Mouse (Mus musculus) brown adipose tissue, adult 24 weeks (tissue): ENCODE results near the gene Dus2. TPM values are rescaled to one million over a fixed set of nuclear protein-coding genes. Genes with fewer than 3 reads are reported as not detected.

Experiments
- H3K27ac ChIP-seq: fragments of 200-500 bp; replicated peaks from 2 replicates; pipeline ENCODE4 v1.5.1; 2012; ENCODE audit warnings: low read depth, mild to moderate bottlenecking, low read length
- H3K4me1 ChIP-seq: fragments of 200-500 bp; 2 replicates; pipeline ENCODE4 v1.6.1; 2012; ENCODE audit warnings: low read length, mixed read lengths; ENCODE audit not compliant: control insufficient read depth, insufficient read depth, insufficient read length
- H3K4me3 ChIP-seq: fragments of 200-500 bp; 2 replicates; pipeline ENCODE4 v1.5.1; 2012; ENCODE audit warnings: low read depth, mild to moderate bottlenecking, low read length, moderate library complexity; ENCODE audit not compliant: insufficient read depth
- polyA plus RNA-seq: library from polyadenylated mRNA; stranded (reverse); fragments of >200 nt; gene quantifications from 2 replicates; pipeline ENCODE4 v1.2.4, GENCODE M21; 2012; ENCODE audit not compliant: missing spikeins, insufficient read depth, insufficient read length

The Dus2 gene
- 11.8 and 12.8 TPM in 2 replicates for polyA plus RNA-seq

GRCm38 (mm10) chr8:105990856-105991387 lies at the start of gene Dus2:
Gene Dus2, plus strand, starts transcription at chr8:105991337.
- Histone ChIP-seq H3K4me1 (no peaks in the 10 kb centered on the region; the same call in 1 of the 2 replicates), H3K27ac (no peak within 1 kb of the TSS), H3K4me3 (no peak within 1 kb of the TSS)

GRCm38 (mm10) chr8:105942026-105942425 lies 49.1 kb upstream of the Dus2 start:
- no peaks in the 10 kb centered on the region for H3K4me1 ChIP-seq
- no peak overlapping the region for H3K4me3 ChIP-seq
- no peak overlapping the region for H3K27ac ChIP-seq

- Histone ChIP-seq H3K27ac (no peak overlapping the region), H3K4me3 (no peak overlapping the region), H3K4me1 (no peaks in the 10 kb centered on the region)
These were observed 48.6 kb upstream of the Dus2 start for GRCm38 (mm10) chr8:105942542-105942941.

- Histone ChIP-seq H3K4me1 (no peaks in the 10 kb centered on the region), H3K27ac (no peak within 1 kb of the TSS), H3K4me3 (no peak within 1 kb of the TSS)
These were observed 47.8 kb upstream of the Dus2 start, which contains the start of gene Lcat for GRCm38 (mm10) chr8:105943321-105943739. Gene Lcat, minus strand, starts transcription at chr8:105943382.

GRCm38 (mm10) chr8:105949350-105949749 lies 41.8 kb upstream of the Dus2 start:
- Histone ChIP-seq H3K4me1 (no peaks in the 10 kb centered on the region), H3K27ac (no peak overlapping the region), H3K4me3 (no peak overlapping the region)

- Histone ChIP-seq H3K4me1 (no peaks in the 10 kb centered on the region), H3K4me3 (no peak overlapping the region), H3K27ac (no peak overlapping the region)
These were observed 40.0 kb upstream of the Dus2 start for GRCm38 (mm10) chr8:105951057-105951659.

GRCm38 (mm10) chr8:105956556-105956955 lies 34.6 kb upstream of the Dus2 start:
- H3K27ac ChIP-seq = no peak overlapping the region
- H3K4me3 ChIP-seq = no peak overlapping the region
- peaks cover 13% of the 10 kb centered on the region; the same call in 1 of the 2 replicates for H3K4me1 ChIP-seq

- Histone ChIP-seq H3K4me3 (no peak overlapping the region), H3K27ac (no peak overlapping the region), H3K4me1 (peaks cover 13% of the 10 kb centered on the region; the same call in 1 of the 2 replicates)
These were observed 33.3 kb upstream of the Dus2 start for GRCm38 (mm10) chr8:105957813-105958212.

- Histone ChIP-seq H3K27ac (no peak overlapping the region), H3K4me3 (no peak overlapping the region), H3K4me1 (peaks cover 13% of the 10 kb centered on the region; the same call in 1 of the 2 replicates)
These were observed 31.8 kb upstream of the Dus2 start for GRCm38 (mm10) chr8:105959350-105959749.

GRCm38 (mm10) chr8:105961101-105961500 lies 30.0 kb upstream of the Dus2 start:
- Histone ChIP-seq H3K4me1 (peaks cover 13% of the 10 kb centered on the region; the same call in 1 of the 2 replicates), H3K27ac (no peak overlapping the region), H3K4me3 (no peak overlapping the region)

- Histone ChIP-seq H3K4me1 (peaks cover 14% of the 10 kb centered on the region; the same call in 1 of the 2 replicates), H3K4me3 (no peak overlapping the region), H3K27ac (no peak overlapping the region)
These were observed 29.6 kb upstream of the Dus2 start for GRCm38 (mm10) chr8:105961536-105961935.

- H3K27ac ChIP-seq = no peak overlapping the region
- peak overlapping the region; percentile 96 for H3K4me3 ChIP-seq
- H3K4me1 ChIP-seq = peaks cover 7% of the 10 kb centered on the region; the same call in 1 of the 2 replicates
These were observed 26.5 kb upstream of the Dus2 start for GRCm38 (mm10) chr8:105964506-105965265.

GRCm38 (mm10) chr8:105965266-105965904 lies 25.8 kb upstream of the Dus2 start:
- peaks cover 5% of the 10 kb centered on the region; the same call in 1 of the 2 replicates for H3K4me1 ChIP-seq
- peak overlapping the region; percentile 89 for H3K27ac ChIP-seq
- peak overlapping the region; percentile 96 for H3K4me3 ChIP-seq

GRCm38 (mm10) chr8:105965905-105966341 lies 25.2 kb upstream of the Dus2 start, which contains the start of gene Slc12a4:
Gene Slc12a4, minus strand, starts transcription at chr8:105966097.
- Histone ChIP-seq H3K4me1 (peaks cover 5% of the 10 kb centered on the region; the same call in 1 of the 2 replicates), H3K4me3 (peak within 1 kb of the TSS; percentile 96), H3K27ac (peak within 1 kb of the TSS; percentile 89)
